Mouse (Mus musculus) left cerebral cortex, postnatal 10 days (tissue): ENCODE results near the gene Clps. TPM values are rescaled to one million over a fixed set of nuclear protein-coding genes. Genes with fewer than 3 reads are reported as not detected.

Source experiments
- DNase-seq, 2 experiments: peaks; one replicate each; pipeline ENCODE4 v3.0.0; 2021 to 2022; ENCODE audit warnings: low spot score in 2 of 2, mixed read lengths in 1 of 2; ENCODE audit errors: extremely low spot score in 1 of 2
- intact Hi-C: fragments of 180-260 bp; cut with DNase I; formaldehyde crosslinking; loops from one replicate; pipeline ENCODE4 v1.15.1; 2025
- total RNA-seq, 2 experiments: library from RNA; stranded (reverse); gene quantifications; 2 replicates each; pipeline ENCODE4 v1.2.3; 2021

The Clps gene
- not detected for total RNA-seq

- intact Hi-C loops = no loop called here
- DNase-seq = no peak
Observed at GRCm38 (mm10) chr17:28560598-28560997, at the start of gene Clps. Gene Clps, minus strand, starts transcription at chr17:28560766.

- DNase-seq = no peak
- intact Hi-C loops = no loop called here
Observed at GRCm38 (mm10) chr17:28609543-28609942, 49.0 kb upstream of the Clps start.

- DNase-seq = no peak
- intact Hi-C loops = no loop called here
Observed at GRCm38 (mm10) chr17:28601557-28602250, 41.1 kb upstream of the Clps start.

GRCm38 (mm10) chr17:28600780-28601179, 40.2 kb upstream of the Clps start:
- DNase-seq = no peak
- intact Hi-C loops = no loop called here

- DNase-seq = no peak
- intact Hi-C loops = loop anchor here (2.0 kb wide), 1 partner anchor 55 kb away; no protein-coding TSS in a partner anchor
Observed at GRCm38 (mm10) chr17:28593965-28594364, 33.4 kb upstream of the Clps start.

- intact Hi-C loops = no loop called here
- peak; percentile 62 to 84 for DNase-seq
Observed at GRCm38 (mm10) chr17:28592998-28593397, 32.4 kb upstream of the Clps start.

- intact Hi-C loops = no loop called here
- no peak for DNase-seq
Observed at GRCm38 (mm10) chr17:28591476-28591875, 30.9 kb upstream of the Clps start.

GRCm38 (mm10) chr17:28590596-28590995, 30.0 kb upstream of the Clps start:
- no peak for DNase-seq
- intact Hi-C loops = no loop called here

- no peak for DNase-seq
- intact Hi-C loops = no loop called here
Observed at GRCm38 (mm10) chr17:28588591-28588990, 28.0 kb upstream of the Clps start.

GRCm38 (mm10) chr17:28586509-28586908, 25.9 kb upstream of the Clps start:
- DNase-seq = no peak
- intact Hi-C loops = no loop called here

GRCm38 (mm10) chr17:28581056-28581455, 20.5 kb upstream of the Clps start:
- no peak for DNase-seq
- intact Hi-C loops = no loop called here

- peak in 1 of 2 experiments; percentile 66 for DNase-seq
- intact Hi-C loops = no loop called here
Observed at GRCm38 (mm10) chr17:28580396-28580795, 19.8 kb upstream of the Clps start.

- DNase-seq = peak in 1 of 2 experiments; percentile 64
- intact Hi-C loops = no loop called here
Observed at GRCm38 (mm10) chr17:28575244-28576125, 14.9 kb upstream of the Clps start, which contains the start of gene Lhfpl5. Gene Lhfpl5, plus strand, starts transcription at chr17:28575641.

- no peak for DNase-seq
Observed at GRCm38 (mm10) chr17:28572941-28573340, 12.4 kb upstream of the Clps start.

GRCm38 (mm10) chr17:28572521-28572920, 12.0 kb upstream of the Clps start:
- no peak for DNase-seq
- intact Hi-C loops = no loop called here

More at GRCm38 (mm10) chr17:28572941-28573340, 12.4 kb upstream of the Clps start:
- intact Hi-C loops = no loop called here

GRCm38 (mm10) chr17:28571868-28572267, 11.3 kb upstream of the Clps start:
- DNase-seq = no peak
- intact Hi-C loops = no loop called here

GRCm38 (mm10) chr17:28567541-28567940, 7.0 kb upstream of the Clps start:
- no peak for DNase-seq
- intact Hi-C loops = no loop called here

GRCm38 (mm10) chr17:28565181-28565580, 4.6 kb upstream of the Clps start:
- intact Hi-C loops = no loop called here
- DNase-seq = no peak

- no peak for DNase-seq
- intact Hi-C loops = no loop called here
Observed at GRCm38 (mm10) chr17:28561613-28562012, 1.0 kb upstream of the Clps start.

- intact Hi-C loops = no loop called here
- no peak for DNase-seq
Observed at GRCm38 (mm10) chr17:28557772-28558171, 2.8 kb downstream of the Clps start.
